Mouse (Mus musculus) intestine, embryonic 14.5 days (tissue): ENCODE measurements around the gene Rslcan18. TPM values are rescaled to one million over a fixed set of nuclear protein-coding genes. Genes with fewer than 3 reads are reported as not detected.
"Not testable (repeated sequence)": the region's sequence is repeated elsewhere in the genome, so short reads cannot be mapped to it uniquely, and the experiment has no call there.

Experiments
- ATAC-seq: fragments of 200-750 bp; cut with Nextera tagmentation; replicated peaks from 2 replicates; pipeline ENCODE4 v1.8.0; 2017; ENCODE audit warnings: low read depth, moderate number of reproducible peaks, moderate TSS enrichment, moderate library complexity; ENCODE audit not compliant: low FRiP score, low TSS enrichment
- DNase-seq: peaks from one replicate; pipeline ENCODE4 v3.0.0-alpha.2; 2018; ENCODE audit warnings: low spot score
- H3K27ac ChIP-seq: fragments of 300-500 bp; sonication (generic); 2 replicates; pipeline ENCODE4 v1.5.1; 2014; ENCODE audit warnings: low read depth, mild to moderate bottlenecking, control low read depth
- H3K27me3 ChIP-seq: fragments of 300-500 bp; sonication (generic); replicated peaks from 2 replicates; pipeline ENCODE4 v1.6.1; 2014; ENCODE audit warnings: low read length, control low read depth; ENCODE audit not compliant: control insufficient read depth, insufficient read depth
- H3K36me3 ChIP-seq: fragments of 300-500 bp; sonication (generic); 2 replicates; pipeline ENCODE4 v1.6.1; 2014; ENCODE audit warnings: low read length, control low read depth; ENCODE audit not compliant: control insufficient read depth, insufficient read depth
- H3K4me1 ChIP-seq: fragments of 300-500 bp; sonication (generic); replicated peaks from 2 replicates; pipeline ENCODE4 v1.6.1; 2014; ENCODE audit warnings: low read length, control low read depth, mixed read lengths; ENCODE audit not compliant: control insufficient read depth, insufficient read depth
- H3K4me2 ChIP-seq: fragments of 300-500 bp; sonication (generic); 2 replicates; pipeline ENCODE4 v1.6.1; 2014; ENCODE audit warnings: low read length
- H3K4me3 ChIP-seq: fragments of 300-500 bp; sonication (generic); 2 replicates; pipeline ENCODE4 v1.5.1; 2014; ENCODE audit warnings: low read depth, low read length, control low read depth, mixed read lengths
- H3K9ac ChIP-seq: fragments of 300-500 bp; sonication (generic); 2 replicates; pipeline ENCODE4 v1.6.1; 2014; ENCODE audit warnings: mild to moderate bottlenecking, low read length
- H3K9me3 ChIP-seq: fragments of 300-500 bp; sonication (generic); 2 replicates; pipeline ENCODE4 v1.6.1; 2016; ENCODE audit warnings: low read length, control low read depth; ENCODE audit not compliant: control insufficient read depth
- WGBS: fragments of 180-500 bp; shearing (Covaris S2); extraction: QIAGEN DNeasy Blood & Tissue Kit; methylation state at CpG from one replicate; pipeline ENCODE4 v1.1.7; 2014; 5-methylcytosine and 5-hydroxymethylcytosine counted together
- polyA plus RNA-seq: library from polyadenylated mRNA; unstranded; fragments of >200 nt; fragmentation: Nextera tagmentation; extraction: Ambion mirVana; gene quantifications from 2 replicates; pipeline ENCODE4 v1.2.1, GENCODE M21; 2014

Rslcan18 gene
- 0.22 and 0.28 TPM in 2 replicates for polyA plus RNA-seq

DNA sequence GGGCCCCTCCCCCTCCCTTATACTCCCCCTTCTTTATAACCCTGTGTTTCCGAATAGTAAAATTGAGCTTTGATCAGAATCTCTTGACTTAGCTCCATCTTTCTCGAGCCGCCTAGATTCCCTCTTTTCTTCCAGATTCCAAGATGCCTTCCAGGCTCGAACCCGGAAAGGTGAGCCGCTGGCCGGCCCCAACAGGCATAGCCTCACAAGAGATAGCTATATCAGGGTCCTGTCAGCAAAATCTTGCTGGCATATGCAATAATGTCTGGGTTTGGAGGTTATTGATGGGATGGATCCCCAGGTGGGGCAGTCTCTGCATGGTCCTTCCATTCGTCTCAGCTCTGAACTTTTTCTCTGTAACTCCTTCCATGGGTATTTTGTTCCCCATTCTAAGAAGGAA lies at the start of gene Rslcan18:
Gene Rslcan18 (minus strand): TSS at position 101 of the 400 bp plus-strand sequence.
- WGBS = 88% methylated on average over 8 of the region's 8 CpGs
- H3K27ac ChIP-seq, ATAC-seq, H3K4me2 ChIP-seq, H3K36me3 ChIP-seq, H3K27me3 ChIP-seq, H3K9ac ChIP-seq, DNase-seq, H3K4me3 ChIP-seq, H3K4me1 ChIP-seq, H3K9me3 ChIP-seq: not testable (repeated sequence)

DNA sequence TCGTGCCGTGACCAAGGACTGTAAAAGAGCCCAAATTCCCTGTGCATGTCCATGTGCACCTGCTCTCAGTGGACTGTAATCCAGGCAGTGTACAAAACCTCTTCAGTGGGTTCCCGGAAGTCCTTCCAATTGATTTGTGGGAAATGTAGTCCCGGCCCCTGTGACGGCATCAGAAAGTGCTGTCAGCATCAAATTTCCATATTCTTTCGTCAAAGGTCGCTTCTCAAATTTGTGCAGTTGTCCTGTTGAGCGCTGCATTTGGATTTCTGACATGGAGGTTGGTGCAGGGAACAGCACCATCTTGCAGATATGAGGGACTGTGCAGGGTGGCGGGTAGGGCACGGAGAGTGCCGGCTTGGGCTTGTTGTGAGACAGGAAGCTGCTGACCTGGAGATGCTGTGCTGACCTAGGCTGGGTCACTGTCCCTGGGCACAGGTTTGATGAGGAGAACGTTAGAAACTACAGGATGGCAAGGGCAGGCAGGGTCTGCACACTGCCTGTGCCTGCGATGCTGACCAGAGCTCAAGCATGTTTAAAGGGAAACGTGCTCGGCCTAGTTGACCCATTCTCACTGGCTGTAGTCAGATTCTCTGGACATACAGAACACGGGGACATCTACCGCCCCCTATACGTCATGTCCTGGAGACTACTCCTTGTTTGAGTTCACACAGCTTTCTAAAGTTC lies 12.1 kb upstream of the Rslcan18 start:
- peak; percentile 93 for DNase-seq
- Histone ChIP-seq H3K36me3 (no peaks in the 10 kb centered on the region), H3K27ac (0 out of 2 replicates have a peak overlapping the region, but pooled peaks have one; percentile 33), H3K4me3 (peak overlapping the region; percentile 78), H3K9me3 (no peaks in the 10 kb centered on the region), H3K4me1 (peaks cover 9% of the 10 kb centered on the region; the same call in 1 of the 2 replicates), H3K9ac (peak overlapping the region; percentile 73), H3K4me2 (peak overlapping the region; percentile 73), H3K27me3 (no peaks in the 10 kb centered on the region)
- peak; percentile 97 for ATAC-seq
- 2% methylated on average over 18 of the region's 18 CpGs for WGBS

GRCm38 (mm10) chr13:67127507-67127906 lies 11.4 kb upstream of the Rslcan18 start:
- not testable (repeated sequence) for H3K27ac ChIP-seq, DNase-seq, H3K36me3 ChIP-seq, H3K9me3 ChIP-seq, ATAC-seq, H3K9ac ChIP-seq, H3K4me1 ChIP-seq, H3K27me3 ChIP-seq, H3K4me3 ChIP-seq
- 76% methylated on average over 10 of the region's 10 CpGs for WGBS
- peak overlapping the region; percentile 73 for H3K4me2 ChIP-seq

GRCm38 (mm10) chr13:67124460-67124859 lies 8.4 kb upstream of the Rslcan18 start:
- Histone ChIP-seq H3K9ac (no peak overlapping the region), H3K27me3 (no peaks in the 10 kb centered on the region), H3K4me1 (peaks cover 9% of the 10 kb centered on the region; the same call in 1 of the 2 replicates), H3K4me2 (no peak overlapping the region), H3K4me3 (no peak overlapping the region), H3K36me3 (no peaks in the 10 kb centered on the region), H3K9me3 (no peaks in the 10 kb centered on the region), H3K27ac (no peak overlapping the region)
- ATAC-seq (no peak), DNase-seq (no peak)
- 83% methylated on average over 1 of the region's 1 CpGs for WGBS

DNA sequence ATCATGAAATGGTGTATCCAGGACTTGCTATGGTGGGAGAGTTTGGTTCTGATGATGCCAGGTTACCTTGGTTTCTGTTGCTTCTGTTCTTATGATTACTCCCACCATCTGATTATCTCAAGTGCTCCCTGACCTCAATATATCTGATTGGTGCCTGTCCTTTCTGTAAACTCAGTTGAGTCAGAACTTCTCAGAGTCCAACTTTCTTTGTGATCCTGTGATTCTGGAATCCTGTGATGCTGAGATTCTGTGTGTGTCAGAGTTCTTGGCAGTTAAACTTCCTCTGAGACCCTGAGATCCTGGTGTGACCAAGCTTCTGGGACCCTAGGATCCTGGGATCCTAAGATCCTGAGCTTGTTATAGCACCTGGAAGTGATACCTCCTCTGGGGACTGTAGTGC lies 5.3 kb upstream of the Rslcan18 start, which contains the start of gene Zfp759:
Gene Zfp759 (plus strand): TSS at position 301 of the 400 bp plus-strand sequence.
- not testable (repeated sequence) for H3K36me3 ChIP-seq, H3K9me3 ChIP-seq, ATAC-seq

DNA sequence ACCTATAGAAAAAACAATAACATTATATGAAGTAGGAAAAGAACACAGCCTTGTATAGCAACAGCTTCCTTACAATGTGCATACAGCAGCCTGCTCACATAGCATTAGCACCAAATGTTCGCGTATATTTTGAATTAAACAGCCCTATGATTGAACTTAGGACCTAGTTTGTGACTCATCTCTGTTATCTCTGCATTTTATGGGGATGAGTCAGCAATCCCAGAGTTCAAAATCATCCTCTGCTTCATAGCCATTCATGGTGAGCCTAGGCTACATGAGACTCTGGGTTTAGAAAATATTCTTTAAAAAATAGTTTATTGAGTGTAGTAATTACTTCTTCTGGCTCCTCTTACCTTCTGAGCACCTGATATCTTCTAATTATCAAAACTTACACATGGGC lies 2.8 kb downstream of the Rslcan18 start:
- WGBS = 98% methylated on average over 2 of the region's 2 CpGs
- Histone ChIP-seq H3K27ac (no peak overlapping the region), H3K4me1 (no peaks in the 10 kb centered on the region), H3K9me3 (no peaks in the 10 kb centered on the region), H3K9ac (no peak overlapping the region), H3K27me3 (no peaks in the 10 kb centered on the region), H3K4me2 (no peak overlapping the region), H3K4me3 (no peak overlapping the region), H3K36me3 (no peaks in the 10 kb centered on the region)
- no peak for ATAC-seq
- DNase-seq = no peak

More for the DNA sequence above, 5.3 kb upstream of the Rslcan18 start, which contains the start of gene Zfp759:
- not testable (repeated sequence) for DNase-seq, H3K4me1 ChIP-seq, H3K9ac ChIP-seq, H3K4me3 ChIP-seq, H3K27ac ChIP-seq, H3K4me2 ChIP-seq, H3K27me3 ChIP-seq

GRCm38 (mm10) chr13:67112096-67112495 lies 4.0 kb downstream of the Rslcan18 start:
- Histone ChIP-seq H3K27ac (no peak overlapping the region), H3K9me3 (no peaks in the 10 kb centered on the region), H3K4me3 (no peak overlapping the region), H3K4me2 (no peak overlapping the region), H3K36me3 (no peaks in the 10 kb centered on the region), H3K27me3 (no peaks in the 10 kb centered on the region), H3K9ac (no peak overlapping the region), H3K4me1 (peaks cover 5% of the 10 kb centered on the region; the same call in 1 of the 2 replicates)
- WGBS = 83% methylated on average over 12 of the region's 12 CpGs
- DNase-seq = no peak
- ATAC-seq = no peak

GRCm38 (mm10) chr13:67108821-67109206 lies 7.2 kb downstream of the Rslcan18 start:
- Histone ChIP-seq H3K36me3 (0 out of 2 replicates have a peak, but pooled peaks cover 9% of the 10 kb centered on the region), H3K4me3 (peak overlapping the region; percentile 53), H3K27me3 (no peaks in the 10 kb centered on the region), H3K4me1 (peaks cover 5% of the 10 kb centered on the region; the same call in 1 of the 2 replicates), H3K27ac (no peak overlapping the region), H3K9me3 (0 out of 2 replicates have a peak, but pooled peaks cover 5% of the 10 kb centered on the region), H3K4me2 (peak overlapping the region; percentile 53), H3K9ac (peak overlapping the region; percentile 13; the same call in 1 of the 2 replicates)
- DNase-seq (peak; percentile 68), ATAC-seq (peak; percentile 75; the same call in 1 of the 2 replicates)
- WGBS = 6% methylated on average over 9 of the region's 9 CpGs
